Mouse (Mus musculus): ENCODE measurements at regions not wholly inside any gene's neighbourhood (a gene's known extent, or its start where the extent isn't known, plus 50 kb on each side); places are given as distances from the start of the nearest gene placed in this dataset.

DNA sequence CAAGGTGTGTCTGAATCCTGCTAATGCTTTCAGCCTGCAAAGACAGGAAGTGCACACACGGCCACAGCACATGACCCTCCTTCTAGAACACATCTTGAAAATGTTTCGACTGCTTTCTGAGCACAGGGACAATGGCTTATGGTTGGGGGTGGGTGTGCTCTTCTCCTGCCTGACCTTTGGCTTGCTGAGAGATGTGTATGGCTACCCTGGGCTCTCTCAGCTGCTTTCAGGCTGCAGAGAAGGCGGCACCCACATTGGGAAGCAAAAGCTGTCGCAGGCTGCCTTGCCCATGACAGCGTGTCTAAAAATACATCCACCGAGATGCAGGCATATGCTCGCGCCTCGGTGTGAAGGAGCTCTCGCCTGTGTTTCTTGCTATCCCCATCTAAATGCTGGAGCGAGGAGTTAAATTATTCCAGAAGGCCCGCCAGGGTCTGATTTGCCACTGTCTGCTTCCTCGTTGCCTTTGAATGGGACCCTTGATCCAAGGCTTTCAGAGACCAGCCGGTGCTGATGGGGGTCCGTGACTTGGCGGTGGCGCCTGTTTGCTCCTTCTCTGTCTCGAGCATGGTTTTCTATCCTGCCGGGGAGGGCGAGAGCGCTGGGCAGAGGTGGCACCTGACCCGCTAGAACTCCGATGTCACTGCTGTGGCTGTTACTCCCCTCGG lies 214.6 kb upstream of the Ubash3b start:
- Histone ChIP-seq H3K4me1 (ENCODE audit: control insufficient read depth, insufficient read depth, low read length) (peaks cover 35% of the 10 kb centered on the region), H3K27ac (ENCODE audit: insufficient read depth, low read length) (peak overlapping the region; percentile 90), H3K4me3 (ENCODE audit: insufficient read depth, low read length) (peak overlapping the region; percentile 1)
- TF ChIP-seq POLR2A (IDR thresholded peaks at IDR 0.05; ENCODE audit: low read depth, low read length) (no peak), CTCF (IDR thresholded peaks at IDR 0.05; ENCODE audit: borderline replicate concordance, insufficient read depth, low read length) (no peak)

DNA sequence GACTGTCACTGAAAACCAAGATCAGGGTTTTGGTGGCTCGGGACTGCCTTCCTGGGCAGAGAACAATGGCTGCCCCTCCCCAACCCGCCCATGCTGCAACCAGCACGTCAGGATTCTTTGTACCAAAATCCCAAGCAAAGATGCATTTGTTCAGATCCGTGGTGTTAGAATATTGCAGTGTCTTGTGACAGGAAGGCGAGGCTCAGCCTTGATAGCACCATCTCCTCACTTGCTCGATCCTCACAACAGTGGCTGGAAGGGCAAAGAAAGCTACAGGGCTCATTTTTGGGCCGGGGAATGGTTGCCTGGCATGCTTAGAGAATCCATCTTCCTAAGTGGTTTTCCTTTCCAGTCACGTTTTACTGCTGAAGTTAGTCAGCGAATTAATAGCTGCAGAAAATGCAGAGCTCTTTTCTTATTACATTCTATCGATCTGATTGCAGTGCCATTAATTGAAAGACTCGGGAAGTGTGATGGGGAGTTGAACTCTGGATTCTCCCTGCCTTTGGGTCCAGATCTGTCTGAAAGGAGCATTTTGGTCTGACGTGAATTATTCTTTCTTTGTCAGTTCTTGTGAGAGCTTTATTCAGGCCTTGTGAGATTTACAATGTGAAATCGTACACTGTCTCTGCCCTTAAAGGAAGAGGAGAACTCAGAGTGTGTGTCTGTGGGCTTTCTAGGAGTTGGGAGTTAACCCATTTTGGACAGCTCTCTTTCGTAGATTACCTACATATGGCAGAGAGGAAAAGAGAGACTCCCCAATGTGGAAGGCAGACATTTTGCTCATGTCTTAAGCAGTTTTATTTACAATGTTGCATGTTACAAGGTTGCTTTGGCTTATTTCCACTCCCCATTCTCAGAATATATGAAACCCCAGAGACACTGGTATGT lies 213.3 kb upstream of the Ubash3b start:
- TF ChIP-seq CTCF (IDR thresholded peaks at IDR 0.05; ENCODE audit: borderline replicate concordance, insufficient read depth, low read length): no peak
- TF ChIP-seq POLR2A (IDR thresholded peaks at IDR 0.05; ENCODE audit: low read depth, low read length): no peak
- H3K4me1 ChIP-seq (ENCODE audit: control insufficient read depth, insufficient read depth, low read length): peaks cover 38% of the 10 kb centered on the region

DNA sequence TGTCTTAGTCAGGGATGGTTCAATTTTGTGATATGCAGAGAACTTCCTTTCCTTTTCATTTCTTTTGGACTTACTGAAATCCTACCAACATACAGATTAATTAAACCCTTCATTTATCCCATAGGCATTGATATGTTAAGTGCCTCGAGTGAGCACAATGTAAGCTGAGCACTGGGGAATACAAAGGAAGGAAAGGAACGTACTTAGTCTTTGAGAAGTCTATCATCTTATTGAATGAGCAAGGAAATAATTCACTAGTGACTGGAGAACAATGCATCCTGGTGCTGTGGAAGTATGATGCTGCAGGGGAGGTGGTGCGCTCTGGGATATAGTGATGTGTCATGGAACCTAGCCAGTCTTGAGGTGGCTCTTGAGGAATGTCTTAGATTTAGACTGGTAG lies 204.9 kb upstream of the Ubash3b start:
- Histone ChIP-seq H3K4me1 (ENCODE audit: control insufficient read depth, insufficient read depth, low read length) (peaks cover 2% of the 10 kb centered on the region; the same call in 1 of the 2 replicates), H3K27ac (ENCODE audit: insufficient read depth, low read length) (no peak overlapping the region), H3K4me3 (ENCODE audit: insufficient read depth, low read length) (no peak overlapping the region)
- TF ChIP-seq CTCF (IDR thresholded peaks at IDR 0.05; ENCODE audit: borderline replicate concordance, insufficient read depth, low read length): no peak
- TF ChIP-seq POLR2A (IDR thresholded peaks at IDR 0.05; ENCODE audit: low read depth, low read length): no peak

More for the DNA sequence above, 213.3 kb upstream of the Ubash3b start:
- no peak overlapping the region for H3K4me3 ChIP-seq (ENCODE audit: insufficient read depth, low read length)
- peak overlapping the region; percentile 69 for H3K27ac ChIP-seq (ENCODE audit: insufficient read depth, low read length)

DNA sequence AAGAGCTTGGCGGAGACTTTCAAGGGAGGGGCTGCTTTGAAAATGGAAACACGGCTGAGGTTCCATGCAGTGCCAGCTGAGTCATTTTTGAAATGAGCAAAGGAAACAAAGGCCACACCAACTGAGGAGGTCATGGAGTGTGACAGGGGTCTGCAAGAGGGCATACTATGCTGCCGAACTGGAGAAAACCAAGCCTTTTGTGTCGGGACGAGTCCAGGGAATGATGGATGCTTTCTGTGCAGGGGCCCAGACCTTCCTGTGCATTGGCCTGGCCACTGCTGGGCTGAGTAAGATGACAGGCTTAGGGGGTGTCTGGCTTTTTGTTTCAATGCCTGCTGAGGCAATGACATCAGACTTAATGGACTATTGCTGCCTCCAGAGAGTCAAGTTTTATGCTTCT lies 203.8 kb upstream of the Ubash3b start:
- TF ChIP-seq CTCF (IDR thresholded peaks at IDR 0.05; ENCODE audit: borderline replicate concordance, insufficient read depth, low read length): no peak
- TF ChIP-seq POLR2A (IDR thresholded peaks at IDR 0.05; ENCODE audit: low read depth, low read length): no peak
- no peaks in the 10 kb centered on the region; the same call in 1 of the 2 replicates for H3K4me1 ChIP-seq (ENCODE audit: control insufficient read depth, insufficient read depth, low read length)
- H3K4me3 ChIP-seq (ENCODE audit: insufficient read depth, low read length): no peak overlapping the region
- no peak overlapping the region for H3K27ac ChIP-seq (ENCODE audit: insufficient read depth, low read length)

DNA sequence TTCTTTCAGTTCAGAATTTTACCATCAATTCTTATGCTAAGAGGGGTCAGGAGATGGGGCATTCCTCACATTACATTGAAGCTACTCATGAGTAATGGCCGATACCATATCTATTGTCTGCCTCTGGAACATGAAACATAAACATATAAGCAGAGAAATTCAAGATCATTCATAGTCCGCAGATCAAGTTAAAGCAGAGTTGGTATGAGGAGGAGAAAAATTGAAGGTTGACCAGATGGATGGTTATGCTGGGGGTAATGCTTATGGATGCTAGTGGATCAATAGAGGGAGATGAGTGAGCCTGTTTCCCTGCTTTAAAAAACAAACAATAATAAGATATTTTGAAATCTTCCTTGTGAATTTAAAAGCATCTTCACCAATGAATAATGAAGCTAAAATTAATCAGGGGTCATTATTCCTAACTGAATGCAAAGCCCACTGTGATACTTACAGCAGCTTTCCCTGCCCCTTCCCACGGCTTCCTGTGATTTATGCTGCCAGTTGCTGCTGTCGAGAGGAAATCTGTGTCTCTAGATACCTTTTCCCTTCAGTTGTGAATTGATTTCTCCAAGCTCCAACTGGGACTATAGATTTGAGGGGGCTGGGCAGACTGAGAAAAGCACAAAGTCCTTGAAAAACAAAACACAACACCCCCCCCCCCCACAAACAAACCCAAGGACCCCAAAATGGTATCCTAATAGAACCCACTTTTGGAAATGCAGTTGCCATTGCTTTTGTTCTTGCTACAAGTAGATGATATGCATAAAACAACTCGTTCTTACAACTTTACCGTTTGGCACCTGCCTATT lies 203.1 kb upstream of the Ubash3b start:
- Histone ChIP-seq H3K27ac (ENCODE audit: insufficient read depth, low read length) (no peak overlapping the region), H3K4me1 (ENCODE audit: control insufficient read depth, insufficient read depth, low read length) (no peaks in the 10 kb centered on the region; the same call in 1 of the 2 replicates), H3K4me3 (ENCODE audit: insufficient read depth, low read length) (no peak overlapping the region)
- no peak for TF ChIP-seq POLR2A (IDR thresholded peaks at IDR 0.05; ENCODE audit: low read depth, low read length)

DNA sequence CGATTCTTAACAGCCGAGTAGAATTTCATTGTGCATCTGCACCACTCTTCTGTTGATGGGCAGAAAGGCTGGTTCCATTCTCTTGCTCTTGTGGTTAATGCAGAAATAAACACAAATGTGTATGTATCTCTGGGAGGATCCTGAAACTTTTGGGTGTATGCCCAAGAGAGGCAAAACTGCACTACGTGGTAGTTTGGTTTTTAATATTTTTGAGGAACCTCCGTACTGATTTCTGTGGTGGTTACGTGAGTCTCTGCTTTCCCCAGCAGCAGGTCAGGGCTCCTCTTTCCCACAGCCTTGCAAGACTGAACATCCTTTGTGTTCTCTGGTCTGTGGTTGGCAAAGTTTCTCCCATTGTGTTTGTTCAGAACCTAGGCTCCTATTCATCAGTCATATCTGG lies 198.9 kb upstream of the Ubash3b start:
- TF ChIP-seq CTCF (IDR thresholded peaks at IDR 0.05; ENCODE audit: borderline replicate concordance, insufficient read depth, low read length) (no peak), POLR2A (IDR thresholded peaks at IDR 0.05; ENCODE audit: low read depth, low read length) (no peak)

DNA sequence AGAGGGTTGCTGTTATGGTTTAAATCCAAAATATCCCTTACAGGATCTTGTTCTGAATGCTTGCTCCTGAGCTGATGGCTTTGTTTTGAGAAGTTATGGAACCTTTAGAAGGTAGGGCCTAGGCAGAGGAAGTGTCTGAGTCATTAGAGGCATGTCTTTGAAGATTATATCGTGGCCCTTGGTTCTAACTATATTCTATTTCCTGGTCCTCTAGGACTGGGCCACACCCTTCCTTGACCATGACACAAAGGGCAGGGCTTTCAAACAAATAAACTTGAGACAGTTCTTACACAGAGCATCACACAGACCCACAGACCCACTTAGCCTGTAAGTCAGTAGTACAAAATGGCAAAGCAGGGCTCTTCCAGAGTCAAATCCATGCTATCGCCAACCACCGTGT lies 197.8 kb upstream of the Ubash3b start:
- TF ChIP-seq CTCF (IDR thresholded peaks at IDR 0.05; ENCODE audit: borderline replicate concordance, insufficient read depth, low read length) (no peak), POLR2A (IDR thresholded peaks at IDR 0.05; ENCODE audit: low read depth, low read length) (no peak)
- Histone ChIP-seq H3K27ac (ENCODE audit: insufficient read depth, low read length) (no peak overlapping the region), H3K4me1 (ENCODE audit: control insufficient read depth, insufficient read depth, low read length) (no peaks in the 10 kb centered on the region)

More for the DNA sequence above, 198.9 kb upstream of the Ubash3b start:
- Histone ChIP-seq H3K27ac (ENCODE audit: insufficient read depth, low read length) (no peak overlapping the region), H3K4me1 (ENCODE audit: control insufficient read depth, insufficient read depth, low read length) (no peaks in the 10 kb centered on the region), H3K4me3 (ENCODE audit: insufficient read depth, low read length) (no peak overlapping the region)

DNA sequence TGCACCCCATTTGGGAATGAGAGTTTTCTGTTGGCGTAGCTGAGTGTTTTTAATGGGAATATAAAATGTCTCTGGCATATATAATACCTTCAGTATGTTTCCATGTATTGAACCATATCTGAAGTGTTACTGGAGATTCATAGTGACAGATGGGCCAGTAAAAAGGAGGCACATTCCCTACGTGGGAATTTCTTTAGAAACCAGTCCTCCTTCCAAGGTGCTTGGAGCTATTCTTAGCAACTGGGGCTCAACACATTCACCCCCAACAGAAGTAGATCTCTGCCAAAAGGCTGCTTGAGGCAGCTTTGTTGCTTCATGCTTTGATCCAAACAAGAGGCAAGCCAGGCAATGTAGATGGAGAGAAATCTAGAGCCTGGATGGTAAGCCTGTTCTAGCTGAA lies 183.8 kb upstream of the Ubash3b start:
- TF ChIP-seq CTCF (IDR thresholded peaks at IDR 0.05; ENCODE audit: borderline replicate concordance, insufficient read depth, low read length) (no peak), POLR2A (IDR thresholded peaks at IDR 0.05; ENCODE audit: low read depth, low read length) (no peak)
- Histone ChIP-seq H3K27ac (ENCODE audit: insufficient read depth, low read length) (no peak overlapping the region), H3K4me3 (ENCODE audit: insufficient read depth, low read length) (no peak overlapping the region), H3K4me1 (ENCODE audit: control insufficient read depth, insufficient read depth, low read length) (no peaks in the 10 kb centered on the region)

More for the DNA sequence above, 197.8 kb upstream of the Ubash3b start:
- H3K4me3 ChIP-seq (ENCODE audit: insufficient read depth, low read length): no peak overlapping the region

DNA sequence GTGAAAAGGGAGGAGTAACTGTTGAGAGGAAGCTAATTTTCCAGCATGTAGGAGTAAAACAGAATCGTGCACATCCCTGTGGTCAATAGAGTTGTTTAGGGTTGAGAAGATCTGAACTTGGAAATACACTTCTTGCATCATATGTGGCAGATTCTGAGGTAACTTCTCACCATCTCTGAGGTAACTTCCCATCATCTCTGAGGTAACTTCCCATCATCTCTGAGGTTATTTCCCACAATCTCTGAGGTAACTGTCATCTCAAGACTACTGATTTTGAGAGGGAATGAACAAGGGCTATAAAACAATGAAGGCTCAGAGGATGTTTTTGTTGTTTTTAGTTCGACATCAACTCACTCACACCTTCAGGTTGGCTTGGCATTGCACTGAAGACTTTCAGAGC lies 175.9 kb upstream of the Ubash3b start:
- TF ChIP-seq POLR2A (IDR thresholded peaks at IDR 0.05; ENCODE audit: low read depth, low read length) (no peak), CTCF (IDR thresholded peaks at IDR 0.05; ENCODE audit: borderline replicate concordance, insufficient read depth, low read length) (no peak)
- H3K4me1 ChIP-seq (ENCODE audit: control insufficient read depth, insufficient read depth, low read length): peaks cover 4% of the 10 kb centered on the region; the same call in 1 of the 2 replicates
- no peak overlapping the region for H3K27ac ChIP-seq (ENCODE audit: insufficient read depth, low read length)
- no peak overlapping the region for H3K4me3 ChIP-seq (ENCODE audit: insufficient read depth, low read length)
